Mouse (Mus musculus) yolk sac, embryonic 10.5 days (tissue): ENCODE measurements at regions not wholly inside any gene's neighbourhood (a gene's known extent, or its start where the extent isn't known, plus 50 kb on each side); places are given as distances from the start of the nearest gene placed in this dataset.

Experiments
- DNase-seq: peaks from one replicate; pipeline ENCODE4 v3.0.0-alpha.2; 2017; ENCODE audit warnings: low spot score

DNA sequence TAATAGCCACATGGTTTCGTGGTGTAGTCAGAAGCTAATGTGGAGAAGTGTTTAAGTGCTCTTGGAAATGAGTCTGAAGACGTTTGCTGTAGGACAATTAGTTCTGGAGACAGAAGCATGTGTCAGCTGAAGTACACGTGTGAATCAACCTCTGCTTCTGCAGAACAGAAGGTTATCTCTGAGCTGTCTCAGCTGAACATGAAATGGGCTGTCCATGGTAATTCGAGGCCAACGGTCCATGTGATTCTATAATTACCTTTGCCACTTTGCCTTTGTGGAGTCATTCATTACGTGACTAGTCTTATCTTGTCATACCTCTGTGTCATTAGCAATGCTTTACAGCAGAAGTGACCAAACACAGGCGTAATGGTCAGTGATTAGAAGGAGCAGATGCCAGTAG is 295.6 kb upstream of the Veph1 start:
- DNase-seq = no peak

- no peak for DNase-seq
Observed at GRCm38 (mm10) chr3:66590775-66591174, 294.1 kb upstream of the Veph1 start.

- DNase-seq = no peak
Observed at GRCm38 (mm10) chr3:66589483-66589882, 292.8 kb upstream of the Veph1 start.

GRCm38 (mm10) chr3:66584831-66585230 is 288.2 kb upstream of the Veph1 start:
- no peak for DNase-seq

DNA sequence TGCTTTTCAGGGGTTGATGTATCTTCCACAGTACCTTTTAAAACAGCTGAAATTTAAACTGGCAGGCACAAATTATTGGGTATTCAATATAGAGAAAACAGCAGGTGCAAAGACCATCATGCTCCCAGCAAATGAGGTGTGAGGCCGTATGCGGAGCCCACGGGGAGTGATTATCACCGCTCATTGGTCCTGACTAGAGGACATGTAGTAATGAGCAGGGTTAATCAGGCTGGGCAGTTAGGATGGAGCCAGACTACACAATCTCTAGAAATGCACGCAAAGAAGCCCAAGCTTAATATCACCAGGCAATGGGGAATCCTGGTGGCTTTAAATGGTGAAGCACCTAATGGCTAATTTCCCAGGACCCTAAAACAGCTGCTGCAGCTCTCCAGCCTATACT is 287.5 kb upstream of the Veph1 start:
- DNase-seq = no peak

DNA sequence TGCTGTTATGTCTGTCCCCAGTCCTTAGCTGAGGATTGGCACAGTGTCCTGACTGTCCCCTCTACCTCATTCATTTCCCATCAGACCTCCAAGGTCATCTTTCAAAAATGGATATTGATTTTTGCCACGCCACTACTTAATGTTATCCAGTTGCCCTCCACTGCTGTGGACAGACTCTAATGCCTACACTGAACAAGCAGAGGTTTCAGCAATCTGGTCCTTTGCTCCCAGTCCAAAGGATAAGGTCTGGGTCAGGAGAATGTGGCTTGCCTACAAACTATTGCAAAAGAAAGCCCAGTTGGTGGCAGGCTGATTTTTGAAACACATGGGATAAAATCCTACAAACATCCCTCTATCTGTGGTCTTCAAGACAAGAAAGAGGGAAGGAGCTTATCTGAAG is 280.0 kb upstream of the Veph1 start:
- DNase-seq = no peak

- DNase-seq = no peak
Observed at GRCm38 (mm10) chr3:66574321-66574720, 277.7 kb upstream of the Veph1 start.

DNA sequence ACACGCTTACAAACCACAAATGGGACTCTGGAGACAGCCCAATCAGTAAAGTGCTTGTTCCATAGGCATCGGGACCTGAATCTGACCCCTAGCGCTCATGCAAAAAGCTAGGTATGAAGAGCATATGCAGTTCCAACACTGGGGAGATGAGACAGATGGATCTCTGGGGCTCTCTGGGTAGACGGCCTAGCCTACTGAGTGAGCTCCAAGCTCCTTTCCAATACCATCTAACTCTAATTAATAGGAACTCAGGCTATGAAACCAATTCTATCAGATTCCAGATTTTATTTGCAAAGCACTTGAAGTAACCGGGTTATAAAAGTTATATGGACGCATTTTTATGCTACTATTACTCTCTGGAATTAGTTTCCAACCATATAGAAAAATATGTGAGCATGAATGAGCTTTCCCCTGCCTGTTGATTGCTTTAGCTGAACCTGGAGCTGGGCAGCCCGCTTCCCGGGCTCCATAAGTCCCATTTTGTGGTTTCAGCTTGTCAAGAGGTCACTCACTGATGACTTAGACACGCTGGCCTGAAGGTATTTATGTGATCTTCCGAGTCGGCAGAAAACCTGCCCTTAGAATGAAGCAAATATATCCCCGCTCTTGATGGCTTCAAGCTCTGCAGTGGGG is 276.4 kb upstream of the Veph1 start:
- DNase-seq = no peak

DNA sequence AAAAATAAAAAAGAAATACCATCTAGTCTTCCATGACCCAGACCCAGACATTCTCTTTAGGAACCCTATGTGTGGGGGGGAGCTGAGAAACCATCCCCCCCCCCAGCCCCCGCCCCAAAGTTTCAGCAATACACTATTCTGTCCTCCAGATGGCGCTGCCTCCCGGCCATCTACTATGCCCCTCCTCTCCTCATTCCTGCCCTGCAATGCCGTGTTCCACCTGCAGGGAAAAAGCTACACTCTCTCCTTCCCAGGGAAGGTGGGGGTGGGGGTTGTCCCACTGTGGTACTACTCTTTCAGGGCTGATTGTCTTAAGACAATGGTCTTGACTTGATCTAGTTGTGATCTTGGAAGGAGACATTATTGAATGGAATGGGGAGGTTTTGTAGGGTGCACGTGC is 273.7 kb upstream of the Veph1 start:
- DNase-seq = no peak

GRCm38 (mm10) chr3:66564268-66565245 is 267.9 kb upstream of the Veph1 start:
- DNase-seq = no peak

DNA sequence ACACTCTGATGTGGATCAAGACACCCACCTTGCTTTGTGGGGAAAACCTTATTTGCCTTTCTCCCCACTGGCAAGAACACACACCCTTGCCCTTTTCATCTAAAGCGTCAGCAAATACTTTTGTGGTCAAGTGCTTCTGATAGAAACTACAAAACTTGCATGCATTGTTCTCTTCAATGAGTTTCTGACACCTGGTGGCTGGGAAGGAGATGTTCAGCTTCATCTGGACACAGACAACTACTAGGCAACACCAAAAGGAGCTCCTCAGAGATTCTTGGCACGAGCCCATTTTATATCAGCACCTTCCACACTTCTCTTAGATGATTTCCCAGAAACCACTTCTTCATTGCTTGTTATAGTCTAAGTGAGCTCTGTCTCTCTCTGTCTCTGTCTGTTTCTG is 266.7 kb upstream of the Veph1 start:
- DNase-seq = no peak

DNA sequence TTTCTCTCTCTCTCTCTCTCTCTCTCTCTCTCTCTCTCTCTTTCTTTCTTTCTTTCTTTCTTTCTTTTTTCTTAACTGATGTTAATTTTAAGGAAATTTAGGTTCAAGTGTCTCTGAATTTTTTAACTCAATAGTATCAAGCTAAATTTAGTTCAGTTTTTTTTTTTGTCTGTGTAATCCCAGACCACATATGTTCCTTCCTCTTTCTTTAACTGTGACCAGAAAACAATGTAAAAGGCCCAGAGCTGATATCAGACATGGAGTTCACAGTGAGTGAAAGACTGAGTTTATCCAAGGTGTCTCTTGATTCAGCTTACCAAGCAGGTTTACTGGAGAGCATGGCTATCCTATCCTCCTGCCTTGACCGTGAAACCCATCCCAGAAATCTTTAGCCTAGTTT is 258.9 kb upstream of the Veph1 start:
- DNase-seq = no peak

- DNase-seq = no peak
Observed at GRCm38 (mm10) chr3:66550920-66551319, 254.3 kb upstream of the Veph1 start.

DNA sequence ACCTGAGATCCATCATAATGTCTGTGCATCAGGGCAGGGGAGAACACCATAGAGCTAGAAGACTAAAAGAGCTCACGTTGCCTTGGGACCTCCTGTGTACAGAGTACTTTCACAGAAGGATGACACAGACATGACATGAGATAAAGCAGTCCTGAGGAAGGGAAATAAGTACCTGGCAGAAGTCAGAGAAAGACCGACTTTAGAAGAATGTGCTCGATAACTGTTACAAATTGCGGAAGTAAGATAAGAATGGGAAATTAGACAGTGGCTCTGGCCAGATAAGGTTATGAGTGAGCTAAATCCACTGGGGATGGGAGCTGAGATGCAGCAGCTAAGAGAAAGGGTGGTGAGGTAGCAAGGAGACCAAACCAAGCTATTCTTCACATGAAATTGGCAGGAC is 249.9 kb upstream of the Veph1 start:
- no peak for DNase-seq

DNA sequence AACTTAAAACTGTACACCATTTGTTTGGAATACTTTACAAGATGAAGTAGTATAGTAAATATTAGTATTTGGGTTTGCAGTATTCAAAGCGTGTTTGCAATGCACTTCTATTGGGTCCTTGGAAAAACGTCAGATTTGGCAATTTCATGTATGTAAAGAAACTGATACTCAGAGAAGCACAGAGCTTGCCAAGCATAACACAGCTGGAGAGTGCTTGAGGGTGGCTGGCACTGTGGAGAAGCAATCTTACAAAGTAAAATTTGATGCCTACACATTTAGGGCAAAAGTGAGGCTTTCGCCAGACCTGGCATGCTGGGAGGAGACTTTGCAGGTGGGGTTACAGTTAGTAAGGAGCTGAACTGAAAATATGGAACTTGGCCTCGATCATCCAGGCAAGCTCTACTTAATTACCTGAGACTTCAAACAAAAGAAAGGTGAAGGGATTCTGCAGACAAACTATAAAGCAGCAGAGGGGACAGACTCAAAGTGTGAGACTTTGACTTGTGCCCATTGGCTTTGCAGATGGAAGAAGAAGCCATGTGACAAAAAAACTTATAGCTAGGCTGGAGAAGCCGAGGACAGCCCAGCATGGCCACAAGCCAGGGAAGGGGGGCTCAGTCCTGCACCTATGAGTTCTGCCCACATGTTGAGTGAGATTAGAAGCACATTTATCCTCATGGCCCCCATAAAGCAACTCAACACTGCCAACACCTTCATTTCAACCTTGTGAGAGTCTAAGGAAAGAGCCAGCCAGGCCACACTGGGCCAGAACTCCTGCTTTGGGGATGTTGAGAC is 247.7 kb upstream of the Veph1 start:
- DNase-seq = no peak

- DNase-seq = no peak
Observed at GRCm38 (mm10) chr3:66542865-66543264, 246.2 kb upstream of the Veph1 start.

DNA sequence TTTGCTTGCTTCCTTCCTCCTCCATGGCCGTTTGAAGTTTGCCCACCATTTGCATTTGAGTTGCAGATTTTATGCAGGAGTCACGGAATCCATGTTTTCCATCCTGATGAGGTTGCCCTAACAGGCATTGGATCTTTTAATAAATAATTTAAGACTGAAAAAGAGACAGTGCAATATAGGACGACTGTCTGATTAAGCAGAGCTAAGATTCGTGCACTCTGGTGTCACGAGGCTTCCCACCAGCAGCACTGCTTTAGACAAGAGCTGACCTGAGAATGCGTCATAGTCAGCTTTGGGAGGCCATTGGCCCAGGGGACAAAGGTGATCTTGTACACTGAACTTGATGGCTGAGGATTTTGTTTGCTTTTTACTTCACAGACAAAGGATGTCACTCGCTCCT is 241.3 kb upstream of the Veph1 start:
- DNase-seq = no peak

DNA sequence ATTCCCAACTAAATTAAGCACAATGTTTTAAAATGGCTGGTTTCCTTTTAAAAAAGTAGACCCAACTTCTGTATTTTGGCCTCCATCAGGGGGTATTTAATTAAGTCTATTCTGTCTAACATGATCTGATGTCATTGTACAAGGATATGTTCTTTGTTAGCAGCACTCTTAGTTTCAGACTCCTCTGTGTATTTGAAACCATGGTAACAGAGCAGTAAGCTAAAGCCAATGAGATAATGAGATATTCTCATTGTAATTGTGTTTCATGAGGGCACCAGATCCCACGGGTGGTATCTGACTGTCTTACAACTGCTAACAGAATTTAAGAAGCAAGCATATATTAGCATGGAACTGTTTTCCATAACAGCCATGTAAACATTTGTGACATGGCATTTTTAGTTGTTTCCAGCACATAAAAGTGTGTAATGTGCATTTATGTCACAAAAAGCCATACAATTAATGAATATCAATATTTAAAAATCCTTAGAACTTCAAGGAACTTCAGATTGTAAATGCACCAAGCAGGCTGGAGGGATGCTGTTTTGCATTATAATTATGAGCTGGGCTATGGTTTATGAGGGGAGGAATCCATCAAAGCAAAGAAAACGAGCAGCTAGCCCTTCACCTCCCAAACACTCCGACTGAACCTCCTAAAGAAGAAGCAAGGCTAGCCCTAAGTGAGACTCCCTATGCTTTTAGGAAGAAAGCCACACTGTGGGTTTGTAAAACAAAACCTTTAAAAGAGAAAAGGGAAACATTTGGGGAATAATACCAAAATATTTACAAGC is 240.7 kb upstream of the Veph1 start:
- DNase-seq = no peak

DNA sequence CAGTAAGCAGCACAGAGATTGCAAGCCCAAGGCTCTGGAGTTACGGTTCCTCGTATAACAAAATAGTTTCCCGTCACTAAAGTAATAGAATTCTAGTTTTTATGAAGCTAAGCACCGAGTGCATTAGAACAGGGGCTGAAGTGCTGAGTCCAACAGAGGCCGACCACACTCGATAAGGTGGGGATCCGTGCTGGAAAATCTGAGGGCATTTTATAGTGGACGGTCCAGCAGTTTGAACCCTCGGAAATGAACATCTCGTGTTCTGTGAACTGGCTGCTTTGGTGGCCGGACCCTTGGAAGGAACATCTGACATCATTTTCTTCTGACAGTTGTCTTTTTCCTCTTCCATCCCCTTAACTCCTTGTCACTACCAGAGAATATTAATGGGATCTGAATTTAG is 240.0 kb upstream of the Veph1 start:
- no peak for DNase-seq

- DNase-seq = no peak
Observed at GRCm38 (mm10) chr3:66535786-66536529, 239.3 kb upstream of the Veph1 start.

DNA sequence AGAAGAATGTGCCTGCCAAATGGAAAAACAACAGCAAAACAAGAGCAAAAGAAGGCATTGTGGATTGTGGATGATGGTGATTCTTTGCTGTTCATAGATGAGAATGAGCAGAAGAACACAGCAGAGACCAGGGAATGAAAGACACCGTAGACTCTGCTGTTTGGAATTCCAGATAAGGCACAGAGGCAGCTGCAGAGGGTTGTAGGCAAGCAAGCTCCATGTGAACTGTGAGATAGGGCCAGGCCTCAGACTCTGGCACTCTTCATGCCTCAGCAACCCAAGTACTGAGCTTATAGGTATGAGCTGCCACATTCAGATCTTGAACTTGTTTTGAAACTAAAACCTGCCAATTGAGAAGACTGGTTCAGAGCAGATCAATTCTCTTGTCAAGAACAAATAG is 223.3 kb upstream of the Veph1 start:
- DNase-seq = peak; percentile 1
